Mouse (Mus musculus) gastrocnemius, postnatal 25 days (tissue): ENCODE measurements around the gene Tmem184b. TPM values are rescaled to one million over a fixed set of nuclear protein-coding genes. Genes with fewer than 3 reads are reported as not detected.

Experiments used
- DNase-seq: peaks from one replicate; pipeline ENCODE4 v3.0.0; 2022
- long read RNA-seq, 2 experiments: library from polyadenylated mRNA; stranded (forward); transcript quantifications; one replicate each; pipeline ENCODE4 v2.0.0; 2021
- total RNA-seq, 2 experiments: library from RNA; stranded (reverse); gene quantifications; 1 replicate in 1 of 2; 2 replicates in 1 of 2; pipeline ENCODE4 v1.2.3; 2021

The Tmem184b gene
- 10 to 100 TPM; 28.4 to 30.4 TPM for total RNA-seq
- long read RNA-seq, experiment 1, partial matches to known transcripts, result 3 of 22 reads
- long read RNA-seq, experiment 1, other reads (novel, unspliced or antisense), result 12 of 22 reads
- long read RNA-seq, experiment 2, transcript Tmem184b-201 (9 exons, 3,627 nt), result minor isoform, 5 of 35 reads
- long read RNA-seq, experiment 2, transcript Tmem184b-204 (10 exons, 3,315 nt), result major isoform, 12 of 35 reads
- long read RNA-seq, experiment 2, partial matches to known transcripts, result 7 of 35 reads
- long read RNA-seq, experiment 2, other reads (novel, unspliced or antisense), result 11 of 35 reads

GRCm38 (mm10) chr15:79402836-79403762 is at the start of gene Tmem184b:
Tmem184b (minus strand) TSS chr15:79403569.
- DNase-seq, result peak; percentile 86

GRCm38 (mm10) chr15:79448041-79448440 is 44.7 kb upstream of the Tmem184b start:
- DNase-seq, result no peak

GRCm38 (mm10) chr15:79445786-79446654 is 42.7 kb upstream of the Tmem184b start:
- peak; percentile 40 for DNase-seq

- no peak for DNase-seq
These were observed 40.6 kb upstream of the Tmem184b start for GRCm38 (mm10) chr15:79443856-79444410.

- no peak for DNase-seq
These were observed 39.7 kb upstream of the Tmem184b start for GRCm38 (mm10) chr15:79442961-79443518.

- DNase-seq, result no peak
These were observed 38.9 kb upstream of the Tmem184b start for GRCm38 (mm10) chr15:79442257-79442611.

- DNase-seq, result peak; percentile 83
These were observed 38.2 kb upstream of the Tmem184b start for GRCm38 (mm10) chr15:79441331-79442256.

- no peak for DNase-seq
These were observed 37.4 kb upstream of the Tmem184b start for GRCm38 (mm10) chr15:79440651-79441330.

- peak; percentile 68 for DNase-seq
These were observed 36.9 kb upstream of the Tmem184b start for GRCm38 (mm10) chr15:79440223-79440622.

GRCm38 (mm10) chr15:79439386-79439785 is 36.0 kb upstream of the Tmem184b start:
- DNase-seq, result no peak

GRCm38 (mm10) chr15:79438816-79439215 is 35.4 kb upstream of the Tmem184b start:
- DNase-seq, result no peak

GRCm38 (mm10) chr15:79438209-79438810 is 34.9 kb upstream of the Tmem184b start:
- no peak for DNase-seq

- no peak for DNase-seq
These were observed 34.3 kb upstream of the Tmem184b start for GRCm38 (mm10) chr15:79437541-79438208.

GRCm38 (mm10) chr15:79436481-79436921 is 33.1 kb upstream of the Tmem184b start:
- DNase-seq, result peak; percentile 52

- peak; percentile 51 for DNase-seq
These were observed 31.9 kb upstream of the Tmem184b start for GRCm38 (mm10) chr15:79435191-79435671.

GRCm38 (mm10) chr15:79432892-79433291 is 29.5 kb upstream of the Tmem184b start:
- no peak for DNase-seq

- DNase-seq, result no peak
These were observed 29.0 kb upstream of the Tmem184b start for GRCm38 (mm10) chr15:79432328-79432727.

- no peak for DNase-seq
These were observed 28.6 kb upstream of the Tmem184b start for GRCm38 (mm10) chr15:79431925-79432324.
